Mouse (Mus musculus) embryonic facial prominence, embryonic 14.5 days (tissue): ENCODE data around the gene Lima1. TPM values are rescaled to one million over a fixed set of nuclear protein-coding genes. Genes with fewer than 3 reads are reported as not detected.

Experiments used
- ATAC-seq: fragments of 200-750 bp; cut with Nextera tagmentation; 2 replicates; pipeline ENCODE4 v1.8.0; 2017; ENCODE audit warnings: low read depth, moderate number of reproducible peaks, moderate TSS enrichment
- DNase-seq: peaks from one replicate; pipeline ENCODE4 v3.0.0-alpha.2; 2015; ENCODE audit warnings: low spot score
- H3K27ac ChIP-seq: fragments of 300-500 bp; sonication (generic); replicated peaks from 2 replicates; pipeline ENCODE4 v1.5.1; 2014; ENCODE audit warnings: low read depth, mild to moderate bottlenecking, low read length, moderate library complexity
- H3K27me3 ChIP-seq: fragments of 300-500 bp; sonication (generic); replicated peaks from 2 replicates; pipeline ENCODE4 v1.6.1; 2014; ENCODE audit warnings: low read length; ENCODE audit not compliant: control insufficient read depth, insufficient read depth
- H3K36me3 ChIP-seq: fragments of 300-500 bp; sonication (generic); 2 replicates; pipeline ENCODE4 v1.6.1; 2014; ENCODE audit warnings: low read length, mixed read lengths; ENCODE audit not compliant: control insufficient read depth, insufficient read depth
- H3K4me1 ChIP-seq: fragments of 300-500 bp; sonication (generic); 2 replicates; pipeline ENCODE4 v1.6.1; 2014; ENCODE audit warnings: antibody characterized with exemption, low read length; ENCODE audit not compliant: control insufficient read depth, insufficient read depth
- H3K4me2 ChIP-seq: fragments of 300-500 bp; sonication (generic); 2 replicates; pipeline ENCODE4 v1.6.1; 2014; ENCODE audit warnings: low read depth, mild to moderate bottlenecking, low read length, moderate library complexity, mixed read lengths
- H3K4me3 ChIP-seq: fragments of 300-500 bp; sonication (generic); 2 replicates; pipeline ENCODE4 v1.5.1; 2014; ENCODE audit warnings: low read depth, mild to moderate bottlenecking, low read length
- H3K9ac ChIP-seq: fragments of 300-500 bp; sonication (generic); 2 replicates; pipeline ENCODE4 v1.6.1; 2014; ENCODE audit warnings: low read depth, mild to moderate bottlenecking, low read length, moderate library complexity, mixed read lengths
- H3K9me3 ChIP-seq: fragments of 300-500 bp; sonication (generic); 2 replicates; pipeline ENCODE4 v1.6.1; 2016; ENCODE audit warnings: low read length; ENCODE audit not compliant: control insufficient read depth
- WGBS: fragments of 180-500 bp; shearing (Covaris S2); extraction: QIAGEN DNeasy Blood & Tissue Kit; methylation state at CpG from one replicate; pipeline ENCODE4 v1.1.7; 2014; 5-methylcytosine and 5-hydroxymethylcytosine counted together
- polyA plus RNA-seq: library from polyadenylated mRNA; unstranded; fragments of >200 nt; fragmentation: Nextera tagmentation; extraction: Ambion mirVana; gene quantifications from 2 replicates; pipeline ENCODE4 v1.2.1, GENCODE M21; 2014

Lima1 gene
- polyA plus RNA-seq, 1 experiment from 2014 or later: 66.6 TPM

- ATAC-seq (no peak), DNase-seq (no peak)
- H3K4me3 ChIP-seq: no peak overlapping the region
- no peaks in the 10 kb centered on the region for H3K9me3 ChIP-seq
- whole genome bisulfite sequencing: 86% methylated on average over 24 of the region's 24 CpGs
- H3K4me2 ChIP-seq: no peak overlapping the region
- no peak overlapping the region for H3K27ac ChIP-seq
- H3K9ac ChIP-seq: no peak overlapping the region
- H3K36me3 ChIP-seq: peaks cover 37% of the 10 kb centered on the region
- no peaks in the 10 kb centered on the region for H3K27me3 ChIP-seq
- peaks cover 22% of the 10 kb centered on the region for H3K4me1 ChIP-seq
These were observed 60.5 kb downstream of the Lima1 start for GRCm38 (mm10) chr15:99814554-99815260.

- Histone ChIP-seq H3K9me3 (no peaks in the 10 kb centered on the region), H3K4me3 (no peak overlapping the region), H3K4me2 (no peak overlapping the region), H3K27ac (no peak overlapping the region), H3K4me1 (peaks cover 22% of the 10 kb centered on the region), H3K27me3 (no peaks in the 10 kb centered on the region), H3K36me3 (peaks cover 37% of the 10 kb centered on the region), H3K9ac (no peak overlapping the region)
- DNase-seq (no peak), ATAC-seq (no peak)
- 96% methylated on average over 6 of the region's 6 CpGs for WGBS
These were observed 61.6 kb downstream of the Lima1 start for GRCm38 (mm10) chr15:99813639-99814038.

- Histone ChIP-seq H3K9me3 (no peaks in the 10 kb centered on the region), H3K9ac (no peak overlapping the region), H3K4me1 (peaks cover 18% of the 10 kb centered on the region), H3K4me2 (no peak overlapping the region), H3K36me3 (peaks cover 45% of the 10 kb centered on the region), H3K27ac (peak overlapping the region; percentile 8; the same call in 1 of the 2 replicates), H3K27me3 (no peaks in the 10 kb centered on the region), H3K4me3 (no peak overlapping the region)
- DNase-seq: no peak
- ATAC-seq: no peak
- 61% methylated on average over 7 of the region's 7 CpGs for WGBS
These were observed 63.2 kb downstream of the Lima1 start for GRCm38 (mm10) chr15:99812097-99812496.

GRCm38 (mm10) chr15:99807776-99808735, 67.2 kb downstream of the Lima1 start:
- no peak overlapping the region for H3K4me3 ChIP-seq
- H3K4me1 ChIP-seq: peaks cover 24% of the 10 kb centered on the region
- H3K9ac ChIP-seq: peak overlapping the region; percentile 11; the same call in 1 of the 2 replicates
- ATAC-seq (peak; percentile 59), DNase-seq (peak; percentile 87)
- no peak overlapping the region for H3K4me2 ChIP-seq
- H3K27me3 ChIP-seq: no peaks in the 10 kb centered on the region
- WGBS: 49% methylated on average over 21 of the region's 21 CpGs
- H3K9me3 ChIP-seq: no peaks in the 10 kb centered on the region
- peaks cover 59% of the 10 kb centered on the region for H3K36me3 ChIP-seq
- H3K27ac ChIP-seq: peak overlapping the region; percentile 44

- Histone ChIP-seq H3K4me2 (no peak overlapping the region), H3K9me3 (no peaks in the 10 kb centered on the region), H3K4me1 (peaks cover 22% of the 10 kb centered on the region), H3K27me3 (no peaks in the 10 kb centered on the region), H3K9ac (no peak overlapping the region), H3K4me3 (no peak overlapping the region), H3K27ac (no peak overlapping the region), H3K36me3 (peaks cover 56% of the 10 kb centered on the region)
- no peak for ATAC-seq
- 55% methylated on average over 7 of the region's 7 CpGs for WGBS
- DNase-seq: no peak
These were observed 69.1 kb downstream of the Lima1 start for GRCm38 (mm10) chr15:99806171-99806570.

GRCm38 (mm10) chr15:99805673-99806072, 69.6 kb downstream of the Lima1 start:
- DNase-seq (no peak), ATAC-seq (no peak)
- H3K9me3 ChIP-seq: no peaks in the 10 kb centered on the region
- H3K27ac ChIP-seq: no peak overlapping the region
- no peak overlapping the region for H3K9ac ChIP-seq
- no peak overlapping the region for H3K4me3 ChIP-seq
- H3K4me1 ChIP-seq: peaks cover 22% of the 10 kb centered on the region
- H3K36me3 ChIP-seq: peaks cover 59% of the 10 kb centered on the region
- no peak overlapping the region for H3K4me2 ChIP-seq
- H3K27me3 ChIP-seq: no peaks in the 10 kb centered on the region
- WGBS: 99% methylated on average over 4 of the region's 4 CpGs

GRCm38 (mm10) chr15:99803186-99803644, 72.0 kb downstream of the Lima1 start:
- 10% methylated on average over 6 of the region's 6 CpGs for WGBS
- ATAC-seq (peak; percentile 70), DNase-seq (peak; percentile 91)
- Histone ChIP-seq H3K9me3 (no peaks in the 10 kb centered on the region), H3K27ac (peak overlapping the region; percentile 63), H3K4me3 (no peak overlapping the region), H3K27me3 (no peaks in the 10 kb centered on the region), H3K4me2 (no peak overlapping the region), H3K9ac (0 out of 2 replicates have a peak overlapping the region, but pooled peaks have one; percentile 19), H3K4me1 (peaks cover 32% of the 10 kb centered on the region), H3K36me3 (peaks cover 79% of the 10 kb centered on the region)

GRCm38 (mm10) chr15:99801885-99802572, 73.2 kb downstream of the Lima1 start:
- WGBS: 24% methylated on average over 24 of the region's 24 CpGs
- peaks cover 33% of the 10 kb centered on the region for H3K4me1 ChIP-seq
- H3K27ac ChIP-seq: peak overlapping the region; percentile 75
- H3K36me3 ChIP-seq: peaks cover 82% of the 10 kb centered on the region
- peak overlapping the region; percentile 45; the same call in 1 of the 2 replicates for H3K9ac ChIP-seq
- H3K27me3 ChIP-seq: no peaks in the 10 kb centered on the region
- DNase-seq (no peak), ATAC-seq (no peak)
- no peak overlapping the region for H3K4me3 ChIP-seq
- H3K4me2 ChIP-seq: no peak overlapping the region
- H3K9me3 ChIP-seq: no peaks in the 10 kb centered on the region
